Mouse (Mus musculus) kidney, postnatal 10 days (tissue): ENCODE measurements at regions not wholly inside any gene's neighbourhood (a gene's known extent, or its start where the extent isn't known, plus 50 kb on each side); places are given as distances from the start of the nearest gene placed in this dataset.

ENCODE experiments used
- DNase-seq: peaks from one replicate; pipeline ENCODE4 v3.0.0; 2021; ENCODE audit warnings: mixed read lengths

- DNase-seq = peak; percentile 10
Observed at GRCm38 (mm10) chr2:72839673-72840072, 140.6 kb downstream of the Sp3 start.

- no peak for DNase-seq
Observed at GRCm38 (mm10) chr2:72841367-72841766, 138.9 kb downstream of the Sp3 start.

- no peak for DNase-seq
Observed at GRCm38 (mm10) chr2:72843610-72844009, 136.6 kb downstream of the Sp3 start.

- no peak for DNase-seq
Observed at GRCm38 (mm10) chr2:72849441-72850192, 130.6 kb downstream of the Sp3 start.

- no peak for DNase-seq
Observed at GRCm38 (mm10) chr2:72852509-72852908, 127.7 kb downstream of the Sp3 start.

DNA sequence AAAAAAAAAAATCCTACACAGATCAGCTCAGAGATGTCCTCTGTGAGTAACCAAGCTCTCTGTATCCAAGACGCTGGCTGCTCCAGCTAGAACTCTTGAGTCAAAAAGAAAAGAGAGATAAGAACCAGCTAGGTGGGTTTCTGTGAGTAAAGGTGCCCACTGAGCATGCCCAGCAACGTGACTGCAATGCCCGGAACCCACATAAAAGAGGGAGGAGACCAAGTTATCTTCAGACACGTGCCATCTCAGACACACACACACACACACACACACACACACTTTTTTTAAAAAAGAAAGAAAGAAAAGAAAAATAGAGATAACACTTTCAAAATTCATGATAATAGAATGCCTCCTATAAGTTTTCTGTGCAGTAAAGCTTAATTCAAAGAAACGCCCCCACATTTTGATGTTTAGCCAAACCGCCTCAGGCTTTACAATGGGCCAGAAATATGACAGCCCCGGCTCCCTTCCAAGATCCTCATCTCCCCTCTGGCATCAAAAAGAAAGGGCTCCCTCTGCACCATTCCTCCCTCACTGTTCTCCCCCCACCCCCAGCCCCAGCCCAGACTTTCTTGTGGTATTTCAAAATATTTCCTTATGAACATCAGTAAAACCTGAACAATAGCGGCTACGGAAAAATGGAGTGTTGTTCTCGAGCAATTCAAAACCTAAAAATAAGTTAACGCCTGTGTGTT is 124.8 kb downstream of the Sp3 start:
- no peak for DNase-seq

DNA sequence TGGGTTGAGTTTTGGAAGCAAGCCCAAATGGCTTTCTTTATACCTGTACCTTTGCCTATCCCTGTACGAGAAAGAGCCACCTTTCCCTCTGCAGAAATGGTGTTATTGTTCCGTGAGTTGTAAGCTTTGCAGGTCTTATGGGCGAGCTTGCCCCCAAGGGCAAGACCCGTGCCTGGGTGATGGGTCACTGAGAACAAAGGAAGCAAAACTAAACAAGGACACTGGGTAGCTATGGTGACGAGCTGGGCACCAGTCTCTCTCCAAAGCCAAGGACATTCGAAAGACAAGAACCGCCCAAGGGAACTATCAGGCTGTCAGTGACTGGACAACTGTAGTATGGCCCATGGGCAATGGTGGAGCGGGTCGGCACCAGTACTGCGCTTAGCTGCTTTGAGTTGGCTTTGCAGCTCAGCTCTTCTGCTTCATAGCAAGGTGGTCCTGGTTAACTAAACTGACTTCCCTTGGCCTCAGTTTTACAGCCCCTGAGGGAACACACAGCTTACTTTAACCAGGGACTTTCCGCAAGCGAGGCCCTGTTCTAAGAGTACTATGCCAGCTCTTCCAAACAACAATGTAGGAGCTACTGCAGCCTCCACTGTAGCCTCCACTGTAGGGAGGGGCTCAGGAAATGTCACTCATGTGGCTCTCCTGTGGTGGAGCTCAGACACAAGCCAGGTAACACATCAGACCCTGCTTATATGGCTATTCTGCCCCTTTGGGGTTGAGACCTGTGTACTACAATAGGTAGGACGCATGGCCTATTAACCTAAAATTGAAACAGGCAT is 124.1 kb downstream of the Sp3 start:
- DNase-seq = no peak

- no peak for DNase-seq
Observed at GRCm38 (mm10) chr2:72857377-72857776, 122.9 kb downstream of the Sp3 start.

DNA sequence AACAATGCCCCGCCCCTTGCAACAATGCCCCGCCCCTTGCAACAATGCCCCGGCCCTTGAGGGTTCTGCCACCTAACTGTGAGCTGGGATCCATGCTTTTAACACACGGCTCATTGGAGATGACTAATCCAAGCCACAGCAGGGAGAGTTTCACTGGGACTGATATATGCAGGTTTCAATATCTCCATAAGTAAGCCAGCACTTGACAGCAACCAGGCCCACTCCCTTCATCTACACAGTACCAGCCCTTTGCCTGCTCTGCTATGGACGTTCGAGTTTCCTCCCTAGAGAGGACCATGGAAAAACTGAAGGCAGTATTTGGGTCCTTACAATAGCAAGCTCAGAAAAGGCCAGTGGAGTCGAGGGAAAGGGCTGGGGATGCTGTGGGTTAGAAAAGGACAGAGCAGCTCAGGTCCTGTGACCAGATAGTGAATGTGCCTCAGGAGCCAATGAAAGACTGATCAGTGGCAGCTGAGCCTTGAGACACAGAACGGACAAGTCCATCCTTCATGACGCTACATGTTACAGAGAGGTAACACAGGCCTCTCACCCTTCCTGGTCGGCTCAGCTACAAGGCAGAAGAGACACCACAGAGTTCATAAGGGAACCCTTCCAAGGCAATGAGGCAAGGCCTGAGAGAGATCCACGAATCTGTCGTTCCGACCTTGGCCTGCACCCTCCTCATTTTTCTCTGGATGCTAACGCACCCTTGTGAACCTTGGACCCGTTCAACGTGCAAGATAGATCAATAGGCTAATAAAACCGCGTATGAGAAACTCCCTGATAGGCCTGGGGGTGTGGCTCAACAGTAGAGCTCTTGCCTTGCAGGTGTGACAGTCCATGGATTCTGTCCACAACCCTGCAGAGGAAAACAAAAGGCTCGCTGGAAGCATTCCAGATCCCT is 114.5 kb downstream of the Sp3 start:
- DNase-seq = no peak

- no peak for DNase-seq
Observed at GRCm38 (mm10) chr2:72866366-72866688, 113.9 kb downstream of the Sp3 start.

DNA sequence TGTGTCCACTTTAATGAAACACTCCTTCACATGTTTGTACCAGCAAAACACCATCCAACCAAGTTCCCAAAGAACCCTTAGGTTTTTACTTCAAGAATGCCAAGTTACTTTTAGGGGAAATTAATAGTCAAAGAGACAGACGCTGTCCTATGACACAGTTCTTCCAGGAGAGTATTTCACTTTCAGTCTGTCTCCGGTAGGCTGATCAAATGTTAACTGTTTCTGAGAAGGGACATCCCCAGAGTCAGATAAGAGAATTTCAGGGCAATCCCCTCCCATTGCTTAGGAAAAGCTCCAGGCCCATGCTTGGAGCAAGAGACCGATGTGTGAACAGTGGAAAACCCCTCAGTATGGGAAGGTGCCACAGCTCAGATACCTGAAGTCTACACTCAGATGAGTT is 112.1 kb downstream of the Sp3 start:
- DNase-seq = no peak

DNA sequence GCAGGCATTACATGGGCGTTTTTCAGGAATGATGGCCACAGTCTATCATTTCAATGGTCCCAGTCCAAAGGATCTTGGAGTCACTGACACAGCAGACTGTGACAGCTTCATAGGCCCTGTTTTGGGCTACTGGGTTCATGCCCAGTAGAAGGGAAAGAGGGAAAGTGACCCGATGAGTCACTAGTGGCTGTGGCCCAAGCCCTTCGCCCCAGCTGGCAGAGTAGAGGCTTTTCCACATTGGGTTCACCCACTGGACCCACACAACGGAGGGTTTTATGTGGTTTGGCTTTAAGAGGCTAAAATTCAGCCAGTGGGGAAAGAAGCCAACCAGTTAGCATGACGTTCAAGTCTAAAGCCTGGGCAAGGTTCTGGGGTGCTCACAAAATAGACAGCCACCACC is 108.4 kb downstream of the Sp3 start:
- no peak for DNase-seq

DNA sequence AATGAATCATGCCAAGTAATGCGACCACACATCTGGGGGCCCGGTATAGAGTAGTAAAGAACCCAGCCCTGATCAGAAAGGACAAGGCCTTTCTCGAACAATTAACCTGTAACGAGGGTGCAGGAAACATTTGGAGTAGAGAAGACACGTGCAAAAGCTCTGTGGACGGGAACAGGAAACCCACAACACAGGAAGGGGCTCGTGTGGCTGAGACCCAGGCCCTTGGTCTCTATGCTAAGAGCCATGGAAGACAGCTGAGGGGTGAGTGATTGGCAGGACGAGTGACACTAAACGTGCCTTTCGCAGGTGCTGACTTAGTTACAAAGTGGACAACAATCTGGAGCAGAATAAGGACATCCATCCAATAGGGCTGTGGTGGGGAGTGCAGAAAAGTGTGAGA is 106.3 kb downstream of the Sp3 start:
- no peak for DNase-seq

DNA sequence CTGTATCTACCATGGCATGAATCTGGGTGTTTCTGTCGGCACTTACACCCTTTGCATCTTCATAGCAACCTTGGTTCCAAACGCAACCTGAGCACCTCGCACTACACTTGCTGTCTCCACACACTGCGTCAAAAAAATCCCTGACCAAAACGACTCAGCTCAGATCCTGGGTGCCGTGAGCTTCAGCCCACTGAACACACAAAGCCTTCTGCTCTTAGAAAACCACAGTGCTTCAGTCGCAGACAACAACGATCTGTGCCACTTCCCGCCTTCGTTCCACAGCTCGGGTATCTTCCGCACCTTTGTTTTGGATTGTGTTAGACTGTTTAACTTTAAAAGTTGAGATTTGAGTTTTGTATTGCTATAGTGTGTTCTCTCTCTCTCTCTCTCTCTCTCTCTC is 105.7 kb downstream of the Sp3 start:
- DNase-seq = no peak

DNA sequence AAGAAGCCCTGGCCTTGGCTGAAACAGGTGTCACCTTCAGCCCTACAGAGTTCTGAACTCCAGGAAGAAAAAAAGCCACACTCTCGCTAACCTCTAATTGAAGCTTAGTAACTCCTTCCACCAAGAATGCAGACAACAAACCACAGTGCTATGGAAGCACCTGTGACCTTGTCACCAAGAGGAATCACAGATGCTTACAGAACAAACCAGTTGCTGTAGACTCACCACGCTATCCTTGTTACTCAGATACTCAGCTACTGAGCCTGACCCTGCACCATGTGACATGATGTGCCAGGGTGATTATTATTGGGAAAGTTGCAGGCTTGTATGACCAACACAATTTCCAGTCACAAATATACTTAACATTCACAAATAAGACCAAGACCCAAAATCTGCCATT is 104.6 kb downstream of the Sp3 start:
- DNase-seq = no peak

DNA sequence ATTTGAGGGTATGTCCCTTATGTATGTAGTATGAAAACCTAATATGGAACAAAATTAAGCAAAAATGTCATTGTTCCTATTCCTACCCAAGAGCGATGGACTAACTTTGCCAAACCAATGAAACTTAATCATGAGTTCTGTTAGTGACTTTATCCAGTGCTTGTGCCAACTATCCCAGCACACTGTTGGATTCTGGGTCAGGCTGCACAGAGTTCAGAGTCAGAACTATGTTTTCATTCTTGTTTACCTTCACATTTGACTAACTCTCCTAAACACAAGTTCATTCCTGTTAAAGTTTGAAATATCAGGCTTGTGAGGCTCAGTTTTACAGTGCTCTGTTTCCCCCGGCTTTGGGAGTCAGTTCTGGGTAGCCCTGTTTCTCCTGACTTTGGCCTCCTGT is 100.2 kb downstream of the Sp3 start:
- no peak for DNase-seq

DNA sequence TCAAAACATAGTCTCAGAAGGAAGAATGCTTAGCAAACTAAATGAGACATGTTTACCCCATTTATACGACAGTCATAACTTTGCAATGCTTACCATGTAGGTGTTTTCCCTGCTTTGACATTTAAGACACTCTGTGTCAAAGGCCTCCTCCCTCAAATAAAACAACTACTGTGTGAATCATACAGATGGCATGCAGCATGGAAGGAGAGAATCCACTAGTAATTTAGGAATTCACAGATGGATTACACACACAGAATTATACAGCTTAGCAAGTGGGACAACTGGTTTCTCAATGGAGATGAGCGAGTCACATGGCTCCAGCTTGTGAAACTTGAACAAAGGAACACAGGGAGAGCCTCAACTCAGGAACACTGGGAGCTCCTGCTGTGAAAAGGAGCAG is 98.7 kb downstream of the Sp3 start:
- DNase-seq = no peak

DNA sequence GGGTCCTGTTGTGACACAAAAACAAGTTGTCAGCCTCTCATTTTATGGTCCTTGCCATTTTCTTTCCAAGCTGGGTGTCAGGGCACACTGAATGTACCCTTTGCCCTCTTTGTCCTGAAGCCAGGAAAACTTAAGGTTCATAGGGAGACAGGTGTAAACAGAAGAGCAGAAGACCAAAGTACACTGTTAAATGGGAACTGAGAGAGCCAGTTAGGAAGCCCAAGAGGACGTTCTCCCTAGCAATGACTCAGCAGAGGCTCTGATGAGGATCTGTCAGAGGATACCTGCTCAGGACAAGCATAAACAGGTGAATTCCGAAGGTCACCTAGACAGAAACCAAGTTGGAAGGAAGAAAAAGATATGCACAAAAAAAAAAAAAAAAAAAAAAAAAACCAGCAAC is 94.0 kb downstream of the Sp3 start:
- DNase-seq = no peak
